Mouse (Mus musculus) cortical plate, adult 2 months (tissue): ENCODE measurements around the gene Atp23.
A peak's percentile ranks its signal among the peaks of the same experiment; 100 is the strongest.

Experiments used
- CTCF ChIP-seq: fragments of 200-500 bp; IDR thresholded peaks from 2 replicates; pipeline ENCODE4 v1.5.1; 2011; ENCODE audit warnings: mild to moderate bottlenecking, control low read depth, low read length; ENCODE audit not compliant: insufficient read depth; ENCODE audit errors: extremely low read depth
- POLR2A ChIP-seq: fragments of 200-500 bp; IDR thresholded peaks from 2 replicates; pipeline ENCODE4 v1.6.1; 2011; ENCODE audit warnings: mild to moderate bottlenecking, low read length, control low read depth; ENCODE audit not compliant: insufficient read depth; ENCODE audit errors: extremely low read depth

DNA sequence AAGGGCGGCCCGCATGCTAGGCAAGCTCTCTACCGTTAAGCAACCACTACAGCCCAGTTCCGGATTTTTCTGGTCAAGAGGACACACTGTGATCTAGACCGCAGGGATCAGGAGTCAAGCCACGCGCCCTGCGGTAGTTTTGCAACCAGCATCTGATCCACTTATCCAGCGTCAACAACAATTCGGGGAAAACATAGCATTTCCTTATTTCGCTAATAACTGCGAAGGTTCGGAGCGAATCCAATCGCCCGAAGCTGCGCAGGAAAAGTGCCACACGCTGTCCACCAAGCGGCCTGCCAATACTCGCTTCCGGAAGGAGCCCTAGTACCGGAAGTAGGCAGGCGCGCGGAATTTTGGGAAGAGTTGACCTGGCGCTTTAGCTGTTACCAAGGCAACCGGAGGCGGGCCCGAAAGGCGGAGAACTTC lies 4.5 kb upstream of the Atp23 start:
- TF ChIP-seq CTCF = no peak
- TF ChIP-seq POLR2A = peak; percentile 91
